Mouse (Mus musculus) midbrain, embryonic 14.5 days (tissue): ENCODE measurements at regions not wholly inside any gene's neighbourhood (a gene's known extent, or its start where the extent isn't known, plus 50 kb on each side); places are given as distances from the start of the nearest gene placed in this dataset.
A peak's percentile ranks its signal among the peaks of the same experiment; 100 is the strongest.

ENCODE experiments used
- ATAC-seq: fragments of 200-750 bp; cut with Nextera tagmentation; 2 replicates; pipeline ENCODE4 v1.8.0; 2017; ENCODE audit warnings: moderate number of reproducible peaks, moderate library complexity; ENCODE audit not compliant: low FRiP score, low TSS enrichment
- DNase-seq: peaks from one replicate; pipeline ENCODE4 v3.0.0-alpha.2; 2015
- H3K27ac ChIP-seq: fragments of 300-500 bp; sonication (generic); replicated peaks from 2 replicates; pipeline ENCODE4 v1.5.1; 2014; ENCODE audit warnings: mild to moderate bottlenecking, low read depth, low read length, moderate library complexity
- H3K27me3 ChIP-seq: fragments of 300-500 bp; sonication (generic); 2 replicates; pipeline ENCODE4 v1.6.1; 2014; ENCODE audit warnings: low read length, control low read depth, mixed read lengths; ENCODE audit not compliant: control insufficient read depth, insufficient read depth
- H3K36me3 ChIP-seq: fragments of 300-500 bp; sonication (generic); 2 replicates; pipeline ENCODE4 v1.6.1; 2014; ENCODE audit warnings: low read length, control low read depth; ENCODE audit not compliant: control insufficient read depth, insufficient read depth
- H3K4me1 ChIP-seq: fragments of 300-500 bp; sonication (generic); 2 replicates; pipeline ENCODE4 v1.6.1; 2014; ENCODE audit warnings: mild to moderate bottlenecking, antibody characterized with exemption, low read length, control low read depth; ENCODE audit not compliant: control insufficient read depth, insufficient read depth
- H3K4me2 ChIP-seq: fragments of 300-500 bp; sonication (generic); 2 replicates; pipeline ENCODE4 v1.6.1; 2014; ENCODE audit warnings: mild to moderate bottlenecking, low read length, moderate library complexity
- H3K4me3 ChIP-seq: fragments of 300-500 bp; sonication (generic); replicated peaks from 2 replicates; pipeline ENCODE4 v1.5.1; 2014; ENCODE audit warnings: low read depth, low read length
- H3K9ac ChIP-seq: fragments of 300-500 bp; sonication (generic); replicated peaks from 2 replicates; pipeline ENCODE4 v1.6.1; 2014; ENCODE audit warnings: mild to moderate bottlenecking, low read length, moderate library complexity
- H3K9me3 ChIP-seq: fragments of 300-500 bp; sonication (generic); 2 replicates; pipeline ENCODE4 v1.6.1; 2016; ENCODE audit warnings: low read length, control low read depth, mixed read lengths; ENCODE audit not compliant: control insufficient read depth
- WGBS: fragments of 180-500 bp; shearing (Covaris S2); extraction: QIAGEN DNeasy Blood & Tissue Kit; methylation state at CpG from one replicate; pipeline ENCODE4 v1.1.7; 2014; 5-methylcytosine and 5-hydroxymethylcytosine counted together

DNA sequence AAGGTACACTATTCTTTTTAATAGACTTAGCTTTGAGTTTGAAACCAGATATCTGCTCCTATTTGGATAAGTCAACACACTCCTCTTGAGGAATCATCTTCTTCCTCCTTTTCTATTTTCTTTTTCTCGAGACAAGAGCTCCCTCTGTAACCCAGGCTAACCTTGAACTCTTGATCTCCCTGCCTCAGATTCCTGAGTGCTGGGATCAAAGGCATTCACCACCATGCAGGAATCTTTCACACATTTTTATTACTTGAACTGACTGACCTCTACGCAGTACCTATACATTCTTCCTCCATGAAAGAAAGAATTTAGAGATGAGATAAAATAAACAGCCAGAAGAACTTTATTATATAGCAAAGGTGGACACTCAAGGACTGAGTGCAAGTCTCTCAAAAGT, 453.4 kb downstream of the Otol1 start:
- Histone ChIP-seq H3K4me2 (no peak overlapping the region), H3K36me3 (no peaks in the 10 kb centered on the region), H3K9me3 (no peaks in the 10 kb centered on the region), H3K27me3 (no peaks in the 10 kb centered on the region), H3K9ac (no peak overlapping the region), H3K4me1 (no peaks in the 10 kb centered on the region), H3K4me3 (no peak overlapping the region), H3K27ac (no peak overlapping the region)
- DNase-seq, result no peak
- no peak for ATAC-seq
- WGBS, result 68% methylated on average over 2 of the region's 2 CpGs

DNA sequence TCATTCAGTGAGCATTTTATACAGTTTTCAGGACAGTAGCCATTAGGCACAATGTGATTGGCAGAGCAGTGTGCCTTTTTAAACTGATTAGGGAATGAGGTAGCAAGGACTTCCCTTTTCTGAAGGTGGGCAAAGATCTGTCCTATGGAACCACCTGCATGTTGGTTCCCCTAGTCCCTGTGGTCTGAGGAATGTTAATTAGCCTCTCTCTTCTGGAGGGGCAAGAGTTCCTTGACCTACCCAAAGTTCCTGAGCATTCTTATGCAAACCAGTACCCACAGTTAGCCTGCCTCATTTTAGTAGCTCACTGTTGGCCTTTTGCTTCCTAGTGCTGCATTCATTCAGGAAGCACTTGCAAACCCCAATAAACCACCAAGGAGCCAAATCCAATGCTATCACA, 455.8 kb downstream of the Otol1 start:
- Histone ChIP-seq H3K4me2 (no peak overlapping the region), H3K9me3 (no peaks in the 10 kb centered on the region), H3K27me3 (no peaks in the 10 kb centered on the region), H3K9ac (no peak overlapping the region), H3K27ac (no peak overlapping the region), H3K4me3 (no peak overlapping the region), H3K4me1 (no peaks in the 10 kb centered on the region), H3K36me3 (no peaks in the 10 kb centered on the region)
- ATAC-seq (no peak), DNase-seq (no peak)

DNA sequence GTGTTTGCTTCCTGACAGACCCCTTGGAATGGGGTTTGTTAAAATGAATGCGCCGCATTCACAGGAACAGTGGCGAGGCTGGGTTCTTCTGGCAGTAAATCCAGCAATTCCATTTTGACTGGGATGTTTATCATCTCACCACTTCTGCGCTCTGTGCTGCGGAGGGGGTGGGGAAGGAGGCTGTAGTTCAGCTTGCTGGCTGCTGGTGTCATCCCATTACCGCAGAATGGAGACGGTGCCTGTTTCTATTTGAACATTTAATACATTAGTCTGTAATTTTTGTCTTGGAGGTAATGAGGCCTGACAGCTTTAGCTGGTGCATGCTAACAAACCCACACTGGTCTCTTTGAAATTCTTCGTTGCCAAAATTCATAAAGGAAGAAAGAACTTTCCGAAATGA, 475.1 kb downstream of the Otol1 start:
- WGBS, result 35% methylated on average over 9 of the region's 9 CpGs
- no peaks in the 10 kb centered on the region for H3K9me3 ChIP-seq
- DNase-seq (peak; percentile 86), ATAC-seq (peak; percentile 86)
- H3K9ac ChIP-seq, result no peak overlapping the region
- peak overlapping the region; percentile 17; the same call in 1 of the 2 replicates for H3K4me2 ChIP-seq
- no peak overlapping the region for H3K27ac ChIP-seq
- no peaks in the 10 kb centered on the region for H3K27me3 ChIP-seq
- H3K4me1 ChIP-seq, result 0 out of 2 replicates have a peak, but pooled peaks cover 6% of the 10 kb centered on the region
- no peaks in the 10 kb centered on the region for H3K36me3 ChIP-seq
- no peak overlapping the region for H3K4me3 ChIP-seq

DNA sequence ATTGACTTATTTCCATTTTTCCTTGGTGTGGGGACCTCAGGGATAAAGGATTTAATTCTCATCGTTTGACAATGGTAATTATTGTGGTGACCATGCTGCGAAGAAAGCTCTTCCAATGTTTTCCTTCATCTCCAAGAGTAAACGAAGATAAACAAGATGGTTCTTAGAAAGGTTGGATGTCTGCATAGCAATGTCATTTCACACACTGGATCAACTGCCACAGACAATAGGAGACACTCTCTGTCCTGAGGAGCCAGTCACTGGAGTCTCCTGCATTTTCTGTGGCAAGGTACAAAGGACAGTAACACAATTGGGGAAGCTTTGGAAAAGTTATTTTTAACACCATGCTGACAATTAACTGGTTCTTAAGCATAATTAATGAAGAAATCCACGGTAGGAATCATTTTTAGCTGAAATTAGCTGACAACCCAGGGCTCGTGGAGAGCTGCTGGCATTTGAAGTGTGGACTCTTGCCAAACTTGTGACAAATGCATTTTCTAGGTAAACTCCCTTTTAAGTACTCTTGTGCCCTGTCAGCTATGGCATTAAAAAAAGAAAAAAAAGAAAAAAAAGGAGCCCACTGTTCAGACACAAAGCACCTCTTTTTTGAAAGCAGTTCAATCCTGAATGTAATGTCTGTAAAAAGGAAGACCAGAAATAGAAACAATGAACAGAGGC, 475.8 kb downstream of the Otol1 start:
- Histone ChIP-seq H3K9ac (no peak overlapping the region), H3K27ac (peak overlapping the region; percentile 46; the same call in 1 of the 2 replicates), H3K4me3 (no peak overlapping the region), H3K4me1 (0 out of 2 replicates have a peak, but pooled peaks cover 6% of the 10 kb centered on the region), H3K9me3 (no peaks in the 10 kb centered on the region), H3K4me2 (peak overlapping the region; percentile 17; the same call in 1 of the 2 replicates), H3K27me3 (no peaks in the 10 kb centered on the region), H3K36me3 (no peaks in the 10 kb centered on the region)
- 47% methylated on average over 5 of the region's 5 CpGs for WGBS
- DNase-seq (peak; percentile 30), ATAC-seq (no peak; the same call in 1 of the 2 replicates)

DNA sequence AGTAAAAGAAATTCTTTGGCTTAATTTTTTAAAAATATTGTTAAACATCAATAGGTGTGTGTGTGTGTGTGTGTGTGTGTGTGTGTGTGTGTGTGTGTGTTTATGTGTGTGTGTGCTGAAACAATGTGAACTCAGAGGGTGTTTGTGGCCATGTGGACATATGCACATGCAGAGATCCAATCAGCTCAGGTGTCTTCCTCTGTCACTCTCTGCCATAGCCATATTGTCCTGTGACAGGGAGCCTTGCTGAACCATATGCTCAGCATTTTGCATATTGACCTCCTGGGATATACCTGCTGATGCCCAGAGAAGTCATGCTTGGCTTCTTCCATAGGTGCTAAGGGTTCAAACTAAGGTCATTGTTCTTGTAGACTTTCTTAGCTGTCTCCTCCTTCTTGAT, 489.0 kb downstream of the Otol1 start:
- H3K9me3 ChIP-seq, result no peaks in the 10 kb centered on the region
- DNase-seq (no peak), ATAC-seq (no peak)
- H3K9ac ChIP-seq, result no peak overlapping the region
- H3K4me2 ChIP-seq, result no peak overlapping the region
- H3K27me3 ChIP-seq, result no peaks in the 10 kb centered on the region
- no peaks in the 10 kb centered on the region for H3K36me3 ChIP-seq
- no peak overlapping the region for H3K4me3 ChIP-seq
- no peak overlapping the region for H3K27ac ChIP-seq
- H3K4me1 ChIP-seq, result peaks cover 14% of the 10 kb centered on the region

DNA sequence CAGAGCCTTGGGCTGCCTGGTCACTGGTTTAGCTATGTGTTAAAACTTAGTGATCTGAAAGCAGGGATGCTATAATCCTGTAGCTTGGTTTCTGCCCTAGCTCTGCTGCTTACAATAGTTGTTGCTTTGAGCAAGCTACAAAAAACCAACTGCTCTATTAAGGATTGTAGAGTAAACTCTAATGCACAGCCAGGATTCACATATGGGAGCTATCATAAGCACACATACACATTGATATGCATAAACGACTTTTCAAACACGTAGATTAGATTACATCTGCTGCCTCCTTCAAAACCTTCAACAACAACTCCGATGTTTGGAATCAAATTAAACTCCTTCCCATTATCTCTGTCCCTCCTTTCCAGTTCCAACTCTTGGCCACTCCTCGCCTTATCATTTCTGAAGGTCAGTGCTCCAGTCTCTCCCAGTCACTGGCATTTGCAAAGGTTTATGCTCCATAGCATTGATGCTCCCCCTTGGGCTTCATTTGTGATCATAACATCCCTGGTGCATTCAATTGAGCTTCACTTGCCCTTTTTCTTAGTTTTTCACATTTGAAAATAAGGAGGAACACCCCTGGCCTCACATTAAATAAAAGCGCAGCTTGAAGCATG, 492.9 kb downstream of the Otol1 start:
- 80% methylated on average over 5 of the region's 5 CpGs for WGBS
- Histone ChIP-seq H3K4me2 (no peak overlapping the region), H3K4me3 (no peak overlapping the region), H3K9me3 (no peaks in the 10 kb centered on the region), H3K9ac (no peak overlapping the region), H3K27me3 (no peaks in the 10 kb centered on the region), H3K4me1 (peaks cover 16% of the 10 kb centered on the region), H3K36me3 (no peaks in the 10 kb centered on the region), H3K27ac (no peak overlapping the region)
- ATAC-seq (no peak), DNase-seq (no peak)

DNA sequence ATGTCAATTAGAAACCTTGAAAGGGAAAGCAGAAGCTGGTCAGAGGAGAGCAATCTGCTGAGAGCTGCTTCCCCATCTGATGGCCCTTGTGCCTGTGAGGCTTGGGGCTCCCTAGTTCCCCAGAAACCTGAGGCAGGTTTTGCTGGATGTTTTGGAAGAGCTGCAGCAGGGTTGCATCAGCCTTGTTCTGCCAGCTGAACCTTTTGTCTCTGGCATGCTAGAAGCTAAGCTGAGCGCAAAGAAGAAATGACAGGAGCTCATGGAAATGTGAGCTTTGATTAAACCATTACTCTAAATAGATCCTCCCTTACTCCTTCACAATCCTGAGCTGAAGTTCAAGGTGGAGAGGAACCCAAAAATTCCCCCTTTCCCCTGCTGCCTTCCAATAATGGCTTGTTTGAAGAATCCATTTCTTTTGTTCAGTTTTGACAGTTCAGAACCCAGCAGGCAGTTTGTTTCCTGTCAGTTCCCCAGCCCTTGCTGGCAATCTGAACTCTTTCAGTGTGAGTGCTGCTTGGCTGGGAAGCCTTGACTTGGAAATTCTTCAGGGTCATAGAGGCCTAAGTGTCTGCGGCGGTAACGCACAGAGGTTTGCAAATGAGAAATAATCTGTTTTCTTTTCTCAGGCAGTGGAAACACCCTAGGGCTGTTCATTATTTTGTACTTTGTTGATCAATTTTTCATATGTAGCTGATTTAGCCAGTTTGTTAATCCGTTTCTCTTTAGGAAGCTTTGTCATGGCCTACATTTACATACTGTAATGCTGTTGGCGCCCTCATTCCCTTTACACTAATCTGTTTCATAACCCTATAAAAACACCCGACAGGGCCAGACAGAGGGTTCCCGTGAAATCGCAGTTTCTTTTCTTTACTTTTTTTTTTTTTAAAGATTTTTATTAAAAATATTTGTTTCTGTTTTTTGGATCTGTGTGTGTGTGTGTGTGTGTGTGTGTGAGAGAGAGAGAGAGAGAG, 493.9 kb downstream of the Otol1 start:
- Histone ChIP-seq H3K36me3 (no peaks in the 10 kb centered on the region), H3K9me3 (no peaks in the 10 kb centered on the region), H3K4me2 (no peak overlapping the region), H3K9ac (no peak overlapping the region), H3K4me3 (no peak overlapping the region), H3K27ac (peak overlapping the region; percentile 10), H3K4me1 (peaks cover 16% of the 10 kb centered on the region), H3K27me3 (no peaks in the 10 kb centered on the region)
- 36% methylated on average over 9 of the region's 9 CpGs for WGBS
- ATAC-seq, result peak; percentile 50; the same call in 1 of the 2 replicates
- DNase-seq, result peak; percentile 52

DNA sequence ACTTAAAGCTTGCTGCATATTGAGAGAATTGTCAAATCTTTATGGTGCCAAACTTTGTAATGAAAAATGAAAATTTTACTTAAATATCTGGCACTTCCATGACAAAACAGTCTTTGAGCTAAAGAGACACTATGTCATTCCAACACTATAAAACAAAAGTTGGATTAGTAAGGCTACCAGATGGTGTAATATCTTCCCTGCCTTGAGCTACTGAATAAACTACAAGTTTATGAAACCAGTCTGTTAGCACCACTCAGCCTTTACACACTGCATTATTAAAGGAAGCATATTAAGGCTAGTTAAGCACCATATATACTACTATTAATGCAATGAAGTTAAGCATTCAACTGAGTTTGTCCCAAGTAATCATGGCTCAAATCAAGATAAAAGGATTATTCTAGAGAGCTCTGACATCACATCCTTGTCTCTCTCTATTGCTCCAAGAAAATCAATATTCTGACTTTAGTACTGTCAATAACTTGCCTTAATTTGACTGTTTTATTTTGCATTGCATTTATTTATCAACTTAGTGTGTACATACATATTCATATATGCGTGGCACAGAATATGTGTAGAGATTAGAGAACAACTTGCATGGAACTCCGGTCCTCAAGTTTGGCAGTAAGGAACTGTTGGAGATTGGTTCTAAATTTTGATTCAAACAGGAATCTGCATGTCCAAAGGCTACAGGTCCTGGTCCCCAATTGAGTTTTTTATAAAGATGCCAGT, 526.3 kb downstream of the Otol1 start:
- Histone ChIP-seq H3K36me3 (no peaks in the 10 kb centered on the region), H3K9ac (no peak overlapping the region), H3K9me3 (no peaks in the 10 kb centered on the region), H3K4me2 (no peak overlapping the region), H3K27ac (no peak overlapping the region), H3K4me3 (no peak overlapping the region), H3K27me3 (no peaks in the 10 kb centered on the region), H3K4me1 (no peaks in the 10 kb centered on the region)
- no peak for ATAC-seq
- DNase-seq, result no peak
- WGBS, result 95% methylated on average over 2 of the region's 2 CpGs
